Comparison of ENCODE assay signal across 10 mouse cellular contexts in genomic region chr3:60575945-60576344, GRCm38 (mm10).
DNase-seq lines count a peak whose midpoint lies in the region; ATAC-seq lines count a peak whose summit lies in the region.
"Had no signal": no experiment of that assay in that cellular context is flagged by ENCODE, and none has a peak within 500 bp of the region (broad histone marks: within the 10 kb centered on the region; RNA-seq: fewer than 3 reads in every experiment).

No protein-coding gene starts in this region.

- no peak overlapping the region for H3K4me3 ChIP-seq in hindbrain, embryonic 13.5 days
- no peak overlapping the region for H3K4me3 ChIP-seq in hindbrain, embryonic 16.5 days (ENCODE audit: low read length)
- no peak overlapping the region for H3K4me3 ChIP-seq in limb, embryonic 15.5 days

- H3K9me3 ChIP-seq in hindbrain, embryonic 13.5 days, result no peaks in the 10 kb centered on the region
- no peaks in the 10 kb centered on the region for H3K9me3 ChIP-seq in hindbrain, embryonic 16.5 days (ENCODE audit: control insufficient read depth, low read length)
- H3K9me3 ChIP-seq in limb, embryonic 15.5 days, result no peaks in the 10 kb centered on the region

- no peak overlapping the region for H3K4me2 ChIP-seq in hindbrain, embryonic 13.5 days
- H3K4me2 ChIP-seq in hindbrain, embryonic 16.5 days (ENCODE audit: low read length), result no peak overlapping the region
- no peak overlapping the region for H3K4me2 ChIP-seq in limb, embryonic 15.5 days

- H3K27me3 ChIP-seq in hindbrain, embryonic 13.5 days, result no peaks in the 10 kb centered on the region
- no peaks in the 10 kb centered on the region for H3K27me3 ChIP-seq in hindbrain, embryonic 16.5 days (replicated peaks; ENCODE audit: control insufficient read depth, insufficient read depth, low read length)
- H3K27me3 ChIP-seq in limb, embryonic 15.5 days, result no peaks in the 10 kb centered on the region
- H3K27me3 ChIP-seq: Patski had no signal

- no peak overlapping the region for H3K9ac ChIP-seq in hindbrain, embryonic 13.5 days
- no peak overlapping the region for H3K9ac ChIP-seq in hindbrain, embryonic 16.5 days (ENCODE audit: low read depth, low read length)
- no peak overlapping the region for H3K9ac ChIP-seq in limb, embryonic 15.5 days

- H3K36me3 ChIP-seq in hindbrain, embryonic 13.5 days, result no peaks in the 10 kb centered on the region
- no peaks in the 10 kb centered on the region for H3K36me3 ChIP-seq in hindbrain, embryonic 16.5 days (ENCODE audit: control insufficient read depth, insufficient read depth, low read length)
- no peaks in the 10 kb centered on the region for H3K36me3 ChIP-seq in limb, embryonic 15.5 days

- WGBS in hindbrain, embryonic 13.5 days, result 51% methylated on average over 2 of the region's 2 CpGs
- 42% methylated on average over 2 of the region's 2 CpGs for WGBS in hindbrain, embryonic 16.5 days
- 39% methylated on average over 2 of the region's 2 CpGs for WGBS in limb, embryonic 15.5 days

- peaks cover 31% of the 10 kb centered on the region for H3K4me1 ChIP-seq in hindbrain, embryonic 13.5 days (replicated peaks)
- H3K4me1 ChIP-seq in hindbrain, embryonic 16.5 days (ENCODE audit: control insufficient read depth, insufficient read depth, low read depth, low read length), result peaks cover 11% of the 10 kb centered on the region
- peaks cover 23% of the 10 kb centered on the region for H3K4me1 ChIP-seq in limb, embryonic 15.5 days

- peak overlapping the region; percentile 35; the same call in 1 of the 2 replicates for H3K27ac ChIP-seq in hindbrain, embryonic 13.5 days
- no peak overlapping the region for H3K27ac ChIP-seq in hindbrain, embryonic 16.5 days (ENCODE audit: low read depth, low read length)
- peak overlapping the region; percentile 28 for H3K27ac ChIP-seq in limb, embryonic 15.5 days

- ATAC-seq in hindbrain, embryonic 13.5 days (ENCODE audit: low FRiP score), result no peak
- ATAC-seq in hindbrain, embryonic 16.5 days, result no peak
- ATAC-seq in limb, embryonic 15.5 days (ENCODE audit: insufficient number of reproducible peaks, low FRiP score, low TSS enrichment, low read depth), result no peak

- peak; percentile 11 for DNase-seq in thymus, postnatal 0 days (ENCODE audit: low spot score)
- no peak for DNase-seq in thymus, postnatal 10 days (ENCODE audit: low spot score in 2 of 2)
- no peak for DNase-seq in yolk sac, embryonic 10.5 days (ENCODE audit: low spot score)
- no peak for DNase-seq in cerebellum, adult 11-12 months
- DNase-seq: layer of hippocampus, postnatal 36 days; thymus, postnatal 4 days had no signal
